Mouse (Mus musculus): ENCODE data around the gene Cltrn.

The Cltrn gene

GRCm38 (mm10) chrX:164139032-164139431 is 50.4 kb downstream of the Cltrn start, which contains the start of gene Ace2:
Gene Ace2 (plus strand): TSS chrX:164139332.
- DNase-seq (ENCODE audit: low spot score in 2 of 2) = no peak

DNA sequence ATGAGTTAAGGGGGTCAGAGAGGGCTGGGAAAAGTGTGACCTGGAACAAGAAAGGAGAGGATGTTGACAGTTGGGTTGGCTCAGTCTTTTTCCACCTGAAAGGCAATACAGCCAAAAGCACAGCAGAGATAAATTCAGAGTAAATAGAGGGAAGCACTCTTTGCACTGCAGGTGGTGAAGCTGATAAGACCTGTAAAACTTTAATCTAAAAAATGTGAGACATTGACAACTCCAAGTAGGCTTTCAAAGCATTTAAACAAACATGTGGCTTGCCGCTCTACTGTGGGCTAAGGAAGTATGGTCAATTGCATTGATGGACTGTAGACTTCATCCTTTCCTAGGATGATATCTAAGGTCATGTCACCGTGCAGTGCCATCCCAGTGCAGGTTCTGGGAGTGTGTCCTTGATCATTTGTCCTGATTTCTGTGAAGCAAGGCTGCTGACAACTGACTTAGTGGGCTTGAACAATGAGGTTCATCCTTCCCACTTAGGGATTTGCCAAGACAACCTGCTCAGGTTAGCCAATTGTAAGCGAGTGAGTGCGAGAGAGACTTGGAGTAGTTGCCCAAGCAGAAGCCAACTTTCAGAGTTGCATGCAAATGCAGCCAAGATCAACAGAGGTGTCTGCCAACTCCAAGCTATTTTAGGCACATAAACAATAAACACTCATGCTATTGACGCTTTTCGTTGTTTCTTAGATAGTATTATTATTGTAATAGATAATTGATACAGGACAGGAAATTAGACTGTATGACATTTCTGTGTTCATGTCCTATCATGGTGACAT is 57.0 kb downstream of the Cltrn start:
- no peak for DNase-seq (ENCODE audit: low spot score in 2 of 2)

- DNase-seq (ENCODE audit: low spot score in 2 of 2) = peak in 1 of 2 experiments; percentile 19
Measured at GRCm38 (mm10) chrX:164152703-164153102, 64.1 kb downstream of the Cltrn start.

GRCm38 (mm10) chrX:164153606-164154005 is 65.0 kb downstream of the Cltrn start:
- DNase-seq (ENCODE audit: low spot score in 2 of 2) = no peak

DNA sequence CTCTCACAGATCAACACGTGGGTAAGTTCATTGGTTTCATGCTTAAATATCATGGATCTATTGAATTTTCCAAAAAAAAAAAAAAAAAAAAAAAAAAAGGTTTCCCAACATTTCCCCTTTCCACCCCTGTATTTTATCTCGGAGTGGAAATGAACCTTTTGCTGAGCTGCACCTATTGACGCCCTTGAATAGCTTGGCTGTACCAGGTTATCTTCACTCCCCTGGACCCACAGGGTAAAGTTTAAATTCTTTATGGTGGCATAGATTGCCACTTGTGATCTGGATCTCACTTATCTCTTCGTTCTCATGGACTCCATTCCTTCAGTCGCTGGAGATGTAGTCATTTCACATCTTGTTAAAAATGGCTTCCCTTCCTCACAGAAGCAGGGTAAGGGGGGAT is 66.0 kb downstream of the Cltrn start:
- no peak for DNase-seq (ENCODE audit: low spot score in 2 of 2)

- no peak for DNase-seq (ENCODE audit: low spot score in 2 of 2)
Measured at GRCm38 (mm10) chrX:164164681-164165080, 76.1 kb downstream of the Cltrn start.
